Mouse (Mus musculus): ENCODE measurements around the gene Olfr1233. TPM values are rescaled to one million over a fixed set of nuclear protein-coding genes. Genes with fewer than 3 reads are reported as not detected.

The Olfr1233 gene
- not detected in 2 replicates for polyA plus RNA-seq (2012)

- H3K9me3 ChIP-seq (ENCODE audit: control insufficient read depth, low read length), result no peaks in the 10 kb centered on the region; the same call in 1 of the 2 replicates
- no peaks in the 10 kb centered on the region for H3K36me3 ChIP-seq (ENCODE audit: control insufficient read depth)
- no peak within 1 kb of the TSS for H3K4me3 ChIP-seq (replicated peaks)
- no peaks in the 10 kb centered on the region for H3K27me3 ChIP-seq (ENCODE audit: control insufficient read depth)
- TF ChIP-seq TAL1 (IDR thresholded peaks at IDR 0.05; ENCODE audit: low read length) (no peak), GATA1 (IDR thresholded peaks at IDR 0.05; ENCODE audit: low read length) (no peak)
- H3K4me1 ChIP-seq (ENCODE audit: control insufficient read depth), result no peaks in the 10 kb centered on the region
Observed at GRCm38 (mm10) chr2:89342298-89342697, at the start of gene Olfr1233. TSS of gene Olfr1233 (minus strand) at chr2:89342398.

- no peaks in the 10 kb centered on the region for H3K27me3 ChIP-seq (ENCODE audit: control insufficient read depth)
- H3K9me3 ChIP-seq (ENCODE audit: control insufficient read depth, low read length), result no peaks in the 10 kb centered on the region
- no peaks in the 10 kb centered on the region for H3K36me3 ChIP-seq (ENCODE audit: control insufficient read depth)
- no peak within 1 kb of the TSS for H3K4me3 ChIP-seq (replicated peaks)
- TF ChIP-seq TAL1 (IDR thresholded peaks at IDR 0.05; ENCODE audit: low read length), result no peak
- no peaks in the 10 kb centered on the region for H3K4me1 ChIP-seq (ENCODE audit: control insufficient read depth)
Observed at GRCm38 (mm10) chr2:89364765-89365164, 22.6 kb upstream of the Olfr1233 start, which contains the start of gene Olfr1234. TSS of gene Olfr1234 (minus strand) at chr2:89364865.

GRCm38 (mm10) chr2:89329575-89329974 lies 12.6 kb downstream of the Olfr1233 start, which contains the start of gene Olfr1232:
TSS of gene Olfr1232 (minus strand) at chr2:89329675.
- TF ChIP-seq TAL1 (IDR thresholded peaks at IDR 0.05; ENCODE audit: low read length) (no peak), GATA1 (IDR thresholded peaks at IDR 0.05; ENCODE audit: low read length) (no peak)
- Histone ChIP-seq H3K4me3 (replicated peaks) (no peak within 1 kb of the TSS), H3K36me3 (ENCODE audit: control insufficient read depth) (no peaks in the 10 kb centered on the region)

GRCm38 (mm10) chr2:89306974-89307373 lies 35.2 kb downstream of the Olfr1233 start, which contains the start of gene Olfr1231:
TSS of gene Olfr1231 (minus strand) at chr2:89307074.
- H3K4me3 ChIP-seq (replicated peaks), result no peak within 1 kb of the TSS
- no peaks in the 10 kb centered on the region for H3K4me1 ChIP-seq (ENCODE audit: control insufficient read depth)
- H3K9me3 ChIP-seq (ENCODE audit: control insufficient read depth, low read length), result no peaks in the 10 kb centered on the region; the same call in 1 of the 2 replicates
- H3K27me3 ChIP-seq (ENCODE audit: control insufficient read depth), result no peaks in the 10 kb centered on the region
- no peaks in the 10 kb centered on the region for H3K36me3 ChIP-seq (ENCODE audit: control insufficient read depth)
- TF ChIP-seq TAL1 (IDR thresholded peaks at IDR 0.05; ENCODE audit: low read length), result no peak
- TF ChIP-seq GATA1 (IDR thresholded peaks at IDR 0.05; ENCODE audit: low read length), result no peak

More at GRCm38 (mm10) chr2:89329575-89329974, 12.6 kb downstream of the Olfr1233 start, which contains the start of gene Olfr1232:
- Histone ChIP-seq H3K4me1 (ENCODE audit: control insufficient read depth) (no peaks in the 10 kb centered on the region), H3K27me3 (ENCODE audit: control insufficient read depth) (no peaks in the 10 kb centered on the region), H3K9me3 (ENCODE audit: control insufficient read depth, low read length) (no peaks in the 10 kb centered on the region; the same call in none of the 2 replicates)

GRCm38 (mm10) chr2:89297168-89297567 lies 45.0 kb downstream of the Olfr1233 start, which contains the start of gene Olfr1230:
TSS of gene Olfr1230 (minus strand) at chr2:89297268.
- TF ChIP-seq GATA1 (IDR thresholded peaks at IDR 0.05; ENCODE audit: low read length) (no peak), TAL1 (IDR thresholded peaks at IDR 0.05; ENCODE audit: low read length) (no peak)
- H3K36me3 ChIP-seq (ENCODE audit: control insufficient read depth), result no peaks in the 10 kb centered on the region
- H3K27me3 ChIP-seq (ENCODE audit: control insufficient read depth), result no peaks in the 10 kb centered on the region
- H3K9me3 ChIP-seq (ENCODE audit: control insufficient read depth, low read length), result 0 out of 2 replicates have a peak, but pooled peaks cover 2% of the 10 kb centered on the region
- H3K4me1 ChIP-seq (ENCODE audit: control insufficient read depth), result no peaks in the 10 kb centered on the region
- H3K4me3 ChIP-seq (replicated peaks), result no peak within 1 kb of the TSS

- Histone ChIP-seq H3K27me3 (ENCODE audit: control insufficient read depth) (no peaks in the 10 kb centered on the region), H3K9me3 (ENCODE audit: control insufficient read depth, low read length) (no peaks in the 10 kb centered on the region), H3K4me1 (ENCODE audit: control insufficient read depth) (no peaks in the 10 kb centered on the region), H3K36me3 (ENCODE audit: control insufficient read depth) (no peaks in the 10 kb centered on the region), H3K4me3 (replicated peaks) (no peak within 1 kb of the TSS)
- TF ChIP-seq TAL1 (IDR thresholded peaks at IDR 0.05; ENCODE audit: low read length) (no peak), GATA1 (IDR thresholded peaks at IDR 0.05; ENCODE audit: low read length) (no peak)
Observed at GRCm38 (mm10) chr2:89287914-89288313, 54.3 kb downstream of the Olfr1233 start, which contains the start of gene Olfr1229. TSS of gene Olfr1229 (minus strand) at chr2:89288014.

Other genes starting within 250 kb of the Olfr1233 start
- not detected in 2 replicates for gene Olfr1220, start 235.6 kb downstream of the Olfr1233 start, polyA plus RNA-seq (2012)
- not detected in 2 replicates for gene Olfr1221, start 225.1 kb downstream of the Olfr1233 start, polyA plus RNA-seq (2012)
- not detected in 2 replicates for gene Olfr1222, start 209.3 kb downstream of the Olfr1233 start, polyA plus RNA-seq (2012)
- gene Olfr1223, start 190.8 kb downstream of the Olfr1233 start, polyA plus RNA-seq (2012), result not detected in 2 replicates
- gene Olfr1224-ps1, start 178.3 kb downstream of the Olfr1233 start, polyA plus RNA-seq (2012), result not detected in 2 replicates
- not detected in 2 replicates for gene Olfr1225, start 167.7 kb downstream of the Olfr1233 start, polyA plus RNA-seq (2012)
- gene Olfr1226, start 142.3 kb downstream of the Olfr1233 start, polyA plus RNA-seq (2012), result not detected in 2 replicates
- not detected in 2 replicates for gene Olfr1228, start 88.3 kb downstream of the Olfr1233 start, polyA plus RNA-seq (2012)
- not detected in 2 replicates for gene Olfr1229, start 54.4 kb downstream of the Olfr1233 start, polyA plus RNA-seq (2012)
- not detected in 2 replicates for gene Olfr1230, start 45.1 kb downstream of the Olfr1233 start, polyA plus RNA-seq (2012)
- gene Olfr1231, start 35.3 kb downstream of the Olfr1233 start, polyA plus RNA-seq (2012), result not detected in 2 replicates
- gene Olfr1232, start 12.7 kb downstream of the Olfr1233 start, polyA plus RNA-seq (2012), result not detected in 2 replicates
- not detected in 2 replicates for gene Olfr1234, start 22.5 kb upstream of the Olfr1233 start, polyA plus RNA-seq (2012)
- gene Olfr1238, start 67.3 kb upstream of the Olfr1233 start, polyA plus RNA-seq (2012), result not detected in 2 replicates
- gene Olfr1239, start 78.0 kb upstream of the Olfr1233 start, polyA plus RNA-seq (2012), result not detected in 2 replicates
- gene Olfr1240, start 100.6 kb upstream of the Olfr1233 start, polyA plus RNA-seq (2012), result not detected in 2 replicates
- not detected in 2 replicates for gene Olfr1241, start 144.7 kb upstream of the Olfr1233 start, polyA plus RNA-seq (2012)
- not detected in 2 replicates for gene Olfr1242, start 155.9 kb upstream of the Olfr1233 start, polyA plus RNA-seq (2012)
- not detected in 2 replicates for gene Olfr1243, start 189.1 kb upstream of the Olfr1233 start, polyA plus RNA-seq (2012)
- not detected in 2 replicates for gene Olfr1245, start 236.0 kb upstream of the Olfr1233 start, polyA plus RNA-seq (2012)

Data from erythroblast, embryonic 14.5 days (primary cell).